Mouse (Mus musculus): ENCODE data around the gene Epha7. TPM values are rescaled to one million over a fixed set of nuclear protein-coding genes. Genes with fewer than 3 reads are reported as not detected.

Gene Epha7
- total and polyA plus RNA-seq, 3 experiments, result not detected

- no peaks in the 10 kb centered on the region for H3K4me1 ChIP-seq (ENCODE audit: control insufficient read depth in 1 of 2, insufficient read depth in 2 of 2, low read length in 2 of 2)
- no peaks in the 10 kb centered on the region for H3K27me3 ChIP-seq (ENCODE audit: control insufficient read depth in 1 of 2, insufficient read depth in 2 of 2, low read length in 2 of 2)
- H3K9me3 ChIP-seq (replicated peaks; ENCODE audit: insufficient read depth, low read length), result no peaks in the 10 kb centered on the region
- H3K36me3 ChIP-seq (ENCODE audit: control insufficient read depth in 1 of 2, insufficient read depth in 2 of 2, low read length in 2 of 2), result no peaks in the 10 kb centered on the region
- no peak for DNase-seq (ENCODE audit: low read depth, low spot score)
- TF ChIP-seq E2F4 (IDR thresholded peaks at IDR 0.05; ENCODE audit: borderline replicate concordance, low read depth, low read length) (no peak), GABPA (IDR thresholded peaks at IDR 0.05; ENCODE audit: low read depth, low read length) (no peak), MAX (IDR thresholded peaks at IDR 0.05; ENCODE audit: low read length) (no peak), ZKSCAN1 (IDR thresholded peaks at IDR 0.05; ENCODE audit: low read depth, low read length) (no peak), TAL1 (IDR thresholded peaks at IDR 0.05; ENCODE audit: low read length) (no peak), NELFE (IDR thresholded peaks at IDR 0.05; ENCODE audit: low read depth, low read length) (no peak), RAD21 (IDR thresholded peaks at IDR 0.05; ENCODE audit: low read depth, low read length) (no peak), UBTF (IDR thresholded peaks at IDR 0.05; ENCODE audit: borderline replicate concordance, insufficient read depth, low read depth, low read length) (no peak)
- no peak overlapping the region for H3K4me3 ChIP-seq (ENCODE audit: control insufficient read depth in 1 of 2, insufficient read depth in 1 of 2, low read depth in 2 of 2, low read length in 2 of 2)
- no peak overlapping the region for H3K27ac ChIP-seq (ENCODE audit: control insufficient read depth, low read depth, low read length)
- no peaks in the 10 kb centered on the region for H3K79me2 ChIP-seq (ENCODE audit: control insufficient read depth, insufficient read depth, low read length, poor library complexity)
- no peak overlapping the region for H3K9ac ChIP-seq (ENCODE audit: control insufficient read depth, low read depth, low read length, poor library complexity, severe bottlenecking)
Observed at GRCm38 (mm10) chr4:28960889-28961560, 148.1 kb downstream of the Epha7 start.

- Histone ChIP-seq H3K27ac (ENCODE audit: control insufficient read depth, low read depth, low read length) (no peak overlapping the region), H3K9me3 (replicated peaks; ENCODE audit: insufficient read depth, low read length) (no peaks in the 10 kb centered on the region), H3K9ac (ENCODE audit: control insufficient read depth, low read depth, low read length, poor library complexity, severe bottlenecking) (no peak overlapping the region), H3K79me2 (ENCODE audit: control insufficient read depth, insufficient read depth, low read length, poor library complexity) (no peaks in the 10 kb centered on the region), H3K36me3 (ENCODE audit: control insufficient read depth in 1 of 2, insufficient read depth in 2 of 2, low read length in 2 of 2) (no peaks in the 10 kb centered on the region), H3K4me1 (ENCODE audit: control insufficient read depth in 1 of 2, insufficient read depth in 2 of 2, low read length in 2 of 2) (no peaks in the 10 kb centered on the region), H3K27me3 (ENCODE audit: control insufficient read depth in 1 of 2, insufficient read depth in 2 of 2, low read length in 2 of 2) (no peaks in the 10 kb centered on the region), H3K4me3 (ENCODE audit: control insufficient read depth in 1 of 2, insufficient read depth in 1 of 2, low read depth in 2 of 2, low read length in 2 of 2) (no peak overlapping the region)
- TF ChIP-seq MYB (IDR thresholded peaks at IDR 0.05; ENCODE audit: low read depth, low read length) (no peak), KAT2A (conservative IDR thresholded peaks at IDR 0.05; ENCODE audit: low read depth, low read length) (no peak), SIN3A (IDR thresholded peaks at IDR 0.05; ENCODE audit: low read length) (no peak), CTCF (IDR thresholded peaks at IDR 0.05 in 2 of 3, conservative IDR thresholded peaks at IDR 0.05 in 1 of 3; ENCODE audit: control insufficient read depth in 1 of 3, insufficient read depth in 1 of 3, low read depth in 2 of 3, low read length in 3 of 3, poor library complexity in 1 of 3, severe bottlenecking in 1 of 3) (no peak), GABPA (IDR thresholded peaks at IDR 0.05; ENCODE audit: low read depth, low read length) (no peak), RCOR1 (IDR thresholded peaks at IDR 0.05; ENCODE audit: low read depth, low read length) (no peak), ZMIZ1 (IDR thresholded peaks at IDR 0.05; ENCODE audit: low read depth, low read length) (no peak), CHD2 (IDR thresholded peaks at IDR 0.05; ENCODE audit: low read length) (no peak), MAX (IDR thresholded peaks at IDR 0.05; ENCODE audit: low read length) (no peak), RAD21 (IDR thresholded peaks at IDR 0.05; ENCODE audit: low read depth, low read length) (no peak), JUND (IDR thresholded peaks at IDR 0.05; ENCODE audit: low read depth, low read length) (no peak), ZC3H11A (IDR thresholded peaks at IDR 0.05; ENCODE audit: low read depth, low read length) (no peak), TBP (IDR thresholded peaks at IDR 0.05; ENCODE audit: low read depth, low read length) (no peak), MEF2A (IDR thresholded peaks at IDR 0.05; ENCODE audit: extremely low read depth, insufficient replicate concordance, low read depth, low read length, poor library complexity, severe bottlenecking) (no peak), NRF1 (IDR thresholded peaks at IDR 0.05; ENCODE audit: insufficient read depth, low read depth, low read length, poor library complexity, severe bottlenecking) (no peak)
- no peak for DNase-seq (ENCODE audit: low read depth, low spot score)
Observed at GRCm38 (mm10) chr4:28967584-28968315, 154.8 kb downstream of the Epha7 start.

Data from MEL (cell line).